Mouse (Mus musculus) cerebellum, adult 2 months (tissue): ENCODE measurements around the gene Wnk4.

Experiments
- CTCF ChIP-seq: fragments of 200-500 bp; IDR thresholded peaks from 2 replicates; pipeline ENCODE4 v1.5.1; 2011; ENCODE audit warnings: low read depth, mild to moderate bottlenecking, control low read depth, low read length, moderate library complexity, borderline replicate concordance; ENCODE audit not compliant: insufficient read depth
- POLR2A ChIP-seq: fragments of 200-500 bp; IDR thresholded peaks from 2 replicates; pipeline ENCODE4 v1.6.1; 2011; ENCODE audit warnings: low read length, control low read depth, borderline replicate concordance; ENCODE audit not compliant: insufficient read depth

DNA sequence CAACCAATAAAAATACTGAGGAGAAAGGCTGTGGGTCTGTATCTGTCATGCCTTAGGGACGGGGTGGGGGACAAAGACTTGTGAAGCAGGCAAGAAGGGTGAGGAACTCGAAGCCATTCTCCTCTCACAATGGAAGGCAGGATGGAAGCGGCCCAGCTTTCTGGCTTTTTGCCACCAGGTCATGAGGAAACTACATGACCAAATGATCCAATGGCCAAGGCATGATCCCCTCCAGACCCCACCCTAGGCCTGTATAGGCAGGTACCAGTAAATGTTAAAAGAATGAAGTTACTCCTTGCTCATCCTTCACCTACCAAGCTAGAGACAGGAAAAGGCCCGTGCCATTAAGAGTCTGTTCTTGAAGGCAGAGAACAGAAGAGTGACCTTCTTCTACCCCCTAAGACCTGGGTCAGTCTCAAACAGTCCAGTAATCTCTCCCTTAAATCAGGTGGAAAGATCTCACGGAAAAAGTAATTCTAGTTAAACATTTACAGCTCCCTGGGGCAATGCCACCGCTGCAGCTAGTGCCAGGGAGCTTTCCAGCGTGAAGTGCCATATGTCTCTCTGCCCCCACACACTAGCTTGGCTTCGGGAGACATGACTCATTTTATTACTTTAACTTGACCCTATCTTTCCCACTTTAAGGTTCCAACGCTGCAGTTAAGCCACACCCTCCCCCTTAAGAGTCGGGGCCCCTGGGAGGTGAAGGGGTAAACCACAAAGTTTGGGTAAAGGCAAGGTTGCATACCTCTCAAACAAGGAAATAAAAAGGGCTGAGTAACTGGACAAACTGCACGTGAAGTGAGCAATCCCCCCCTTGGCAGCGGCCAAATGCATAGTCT, 17.2 kb downstream of the Wnk4 start:
- TF ChIP-seq CTCF, result no peak
- TF ChIP-seq POLR2A, result no peak
